Mouse (Mus musculus) MEL (cell line): Measurements from ENCODE around the gene E330021D16Rik. TPM values are rescaled to one million over a fixed set of nuclear protein-coding genes. Genes with fewer than 3 reads are reported as not detected.

Source experiments
- DNase-seq: peaks from one replicate; pipeline ENCODE4 v3.0.0; 2011; ENCODE audit warnings: low read depth, low spot score
- H3K27ac ChIP-seq: 2 replicates; pipeline ENCODE4 v1.5.1; 2012; ENCODE audit warnings: low read depth, mild to moderate bottlenecking, control low read depth, low read length, moderate library complexity; ENCODE audit not compliant: control insufficient read depth
- H3K27me3 ChIP-seq, 2 experiments: fragments of 150-350 bp in 1 of 2; sonication (generic) in 1 of 2; 2 replicates each; pipeline ENCODE4 v1.6.1; 2012; ENCODE audit warnings: low read length in 2 of 2, mild to moderate bottlenecking in 2 of 2, improper control_type of control experiment in 1 of 2, moderate library complexity in 1 of 2; ENCODE audit not compliant: insufficient read depth in 2 of 2, control insufficient read depth in 1 of 2
- H3K36me3 ChIP-seq, 2 experiments: 2 replicates each; pipeline ENCODE4 v1.6.1; 2012 to 2014; ENCODE audit warnings: low read length in 2 of 2, improper control_type of control experiment in 1 of 2, inconsistent platforms in 1 of 2, mild to moderate bottlenecking in 1 of 2; ENCODE audit not compliant: insufficient read depth in 2 of 2, control insufficient read depth in 1 of 2
- H3K4me1 ChIP-seq, 2 experiments: fragments of 150-350 bp in 1 of 2; sonication (generic) in 1 of 2; 2 replicates each; pipeline ENCODE4 v1.6.1; 2012; ENCODE audit warnings: low read length in 2 of 2, improper control_type of control experiment in 1 of 2, mild to moderate bottlenecking in 1 of 2; ENCODE audit not compliant: insufficient read depth in 2 of 2, control insufficient read depth in 1 of 2
- H3K4me3 ChIP-seq, 2 experiments: fragments of 150-350 bp in 1 of 2; sonication (generic) in 1 of 2; 2 replicates each; pipeline ENCODE4 v1.5.1; 2012; ENCODE audit warnings: low read depth in 2 of 2, low read length in 2 of 2, mild to moderate bottlenecking in 2 of 2, moderate library complexity in 2 of 2, control low read depth in 1 of 2, improper control_type of control experiment in 1 of 2; ENCODE audit not compliant: control insufficient read depth in 1 of 2, insufficient read depth in 1 of 2
- H3K79me2 ChIP-seq: 2 replicates; pipeline ENCODE4 v1.6.1; 2012; ENCODE audit warnings: mild to moderate bottlenecking, low read length, moderate library complexity; ENCODE audit not compliant: control insufficient read depth, poor library complexity, insufficient read depth
- H3K9ac ChIP-seq: 2 replicates; pipeline ENCODE4 v1.6.1; 2012; ENCODE audit warnings: low read depth, mild to moderate bottlenecking, control low read depth, low read length, moderate library complexity; ENCODE audit not compliant: control insufficient read depth, poor library complexity, severe bottlenecking
- H3K9me3 ChIP-seq: fragments of 150-350 bp; sonication (generic); replicated peaks from 2 replicates; pipeline ENCODE4 v1.6.1; 2012; ENCODE audit warnings: mild to moderate bottlenecking, low read length, improper control_type of control experiment, moderate library complexity; ENCODE audit not compliant: insufficient read depth
- BHLHE40 ChIP-seq: IDR thresholded peaks from 2 replicates; pipeline ENCODE4 v1.6.1; 2012; ENCODE audit warnings: low read depth, mild to moderate bottlenecking, inconsistent platforms, low read length, improper control_type of control experiment, borderline replicate concordance
- CHD2 ChIP-seq: IDR thresholded peaks from 2 replicates; pipeline ENCODE4 v1.6.1; 2011; ENCODE audit warnings: low read length, improper control_type of control experiment
- E2F4 ChIP-seq: IDR thresholded peaks from 2 replicates; pipeline ENCODE4 v1.6.1; 2011; ENCODE audit warnings: low read depth, low read length, improper control_type of control experiment, borderline replicate concordance
- ELF1 ChIP-seq: IDR thresholded peaks from 2 replicates; pipeline ENCODE4 v1.6.1; 2014; ENCODE audit warnings: low read depth, mild to moderate bottlenecking, inconsistent platforms, low read length, improper control_type of control experiment, moderate library complexity
- EP300 ChIP-seq, 2 experiments: IDR thresholded peaks; 2 replicates each; pipeline ENCODE4 v1.6.1; 2011; ENCODE audit warnings: improper control_type of control experiment in 2 of 2, low read length in 2 of 2, low read depth in 1 of 2, mild to moderate bottlenecking in 1 of 2
- ETS1 ChIP-seq: IDR thresholded peaks from 2 replicates; pipeline ENCODE4 v1.6.1; 2012; ENCODE audit warnings: low read depth, mild to moderate bottlenecking, inconsistent platforms, low read length, improper control_type of control experiment, moderate library complexity
- GABPA ChIP-seq: IDR thresholded peaks from 2 replicates; pipeline ENCODE4 v1.6.1; 2012; ENCODE audit warnings: low read depth, mild to moderate bottlenecking, inconsistent platforms, low read length, improper control_type of control experiment, moderate library complexity
- GATA1 ChIP-seq: IDR thresholded peaks from 2 replicates; pipeline ENCODE4 v1.6.1; 2011; ENCODE audit warnings: low read depth, low read length, improper control_type of control experiment
- MAZ ChIP-seq: IDR thresholded peaks from 2 replicates; pipeline ENCODE4 v1.6.1; 2012; ENCODE audit warnings: low read depth, mild to moderate bottlenecking, inconsistent platforms, low read length, improper control_type of control experiment
- MEF2A ChIP-seq: IDR thresholded peaks from 2 replicates; pipeline ENCODE4 v1.6.1; 2014; ENCODE audit warnings: low read depth, mild to moderate bottlenecking, inconsistent platforms, low read length, improper control_type of control experiment; ENCODE audit not compliant: poor library complexity, insufficient replicate concordance, severe bottlenecking; ENCODE audit errors: extremely low read depth
- MYB ChIP-seq: IDR thresholded peaks from 2 replicates; pipeline ENCODE4 v1.6.1; 2011; ENCODE audit warnings: mild to moderate bottlenecking, low read depth, low read length, improper control_type of control experiment
- MYC ChIP-seq: IDR thresholded peaks from 2 replicates; pipeline ENCODE4 v1.6.1; 2011; ENCODE audit warnings: low read depth, mild to moderate bottlenecking, low read length, improper control_type of control experiment, moderate library complexity
- POLR2A ChIP-seq, 2 experiments: IDR thresholded peaks; 2 replicates each; pipeline ENCODE4 v1.6.1; 2011 to 2012; ENCODE audit warnings: low read length in 2 of 2, mild to moderate bottlenecking in 2 of 2, control low read depth in 1 of 2, improper control_type of control experiment in 1 of 2, low read depth in 1 of 2, moderate library complexity in 1 of 2; ENCODE audit not compliant: control insufficient read depth in 1 of 2, insufficient read depth in 1 of 2, poor library complexity in 1 of 2
- POLR2AphosphoS2 ChIP-seq: IDR thresholded peaks from 2 replicates; pipeline ENCODE4 v1.6.1; 2011; ENCODE audit warnings: low read length, improper control_type of control experiment
- RAD21 ChIP-seq: IDR thresholded peaks from 2 replicates; pipeline ENCODE4 v1.6.1; 2011; ENCODE audit warnings: mild to moderate bottlenecking, low read depth, low read length, improper control_type of control experiment
- RCOR1 ChIP-seq: IDR thresholded peaks from 2 replicates; pipeline ENCODE4 v1.6.1; 2012; ENCODE audit warnings: low read depth, mild to moderate bottlenecking, inconsistent platforms, low read length, improper control_type of control experiment
- SIN3A ChIP-seq: IDR thresholded peaks from 2 replicates; pipeline ENCODE4 v1.6.1; 2012; ENCODE audit warnings: low read length, improper control_type of control experiment, inconsistent platforms
- TAL1 ChIP-seq: IDR thresholded peaks from 2 replicates; pipeline ENCODE4 v1.6.1; 2012; ENCODE audit warnings: mild to moderate bottlenecking, inconsistent platforms, low read length, moderate library complexity, mixed read lengths
- TBP ChIP-seq: IDR thresholded peaks from 2 replicates; pipeline ENCODE4 v1.8.0; 2011; ENCODE audit warnings: low read depth, low read length, improper control_type of control experiment
- TCF12 ChIP-seq: IDR thresholded peaks from 2 replicates; pipeline ENCODE4 v1.6.1; 2014; ENCODE audit warnings: low read depth, mild to moderate bottlenecking, inconsistent platforms, low read length, improper control_type of control experiment, moderate library complexity
- USF1 ChIP-seq: IDR thresholded peaks from 2 replicates; pipeline ENCODE4 v1.6.1; 2014; ENCODE audit warnings: low read depth, mild to moderate bottlenecking, inconsistent platforms, low read length, improper control_type of control experiment, moderate library complexity
- ZC3H11A ChIP-seq: IDR thresholded peaks from 2 replicates; pipeline ENCODE4 v1.6.1; 2012; ENCODE audit warnings: low read depth, mild to moderate bottlenecking, inconsistent platforms, low read length, improper control_type of control experiment
- ZKSCAN1 ChIP-seq: IDR thresholded peaks from 2 replicates; pipeline ENCODE4 v1.6.1; 2012; ENCODE audit warnings: low read depth, mild to moderate bottlenecking, inconsistent platforms, low read length, improper control_type of control experiment, moderate library complexity
- ZMIZ1 ChIP-seq: IDR thresholded peaks from 2 replicates; pipeline ENCODE4 v1.6.1; 2012; ENCODE audit warnings: low read depth, mild to moderate bottlenecking, inconsistent platforms, low read length, improper control_type of control experiment, moderate library complexity
- ZNF384 ChIP-seq: IDR thresholded peaks from 2 replicates; pipeline ENCODE4 v1.6.1; 2012; ENCODE audit warnings: low read depth, mild to moderate bottlenecking, inconsistent platforms, low read length, improper control_type of control experiment
- polyA plus RNA-seq, 2 experiments: library from polyadenylated mRNA; stranded (reverse) in 1 of 2; unstranded in 1 of 2; fragments of >175 nt in 1 of 2; fragments of >200 nt in 1 of 2; gene quantifications; 2 replicates each; pipeline versions ENCODE4 v1.2.1 to v1.2.4; 2012; ENCODE audit warnings: low replicate concordance in 2 of 2, low read depth in 1 of 2; ENCODE audit not compliant: insufficient read length in 2 of 2, insufficient read depth in 1 of 2, missing spikeins in 1 of 2
- total RNA-seq: library from RNA; depleted of rRNA; stranded (reverse); fragments of 300-350 nt; gene quantifications from 2 replicates; pipeline ENCODE4 v1.2.3, GENCODE M21; 2012

E330021D16Rik gene
- total and polyA plus RNA-seq, 3 experiments: not detected

DNA sequence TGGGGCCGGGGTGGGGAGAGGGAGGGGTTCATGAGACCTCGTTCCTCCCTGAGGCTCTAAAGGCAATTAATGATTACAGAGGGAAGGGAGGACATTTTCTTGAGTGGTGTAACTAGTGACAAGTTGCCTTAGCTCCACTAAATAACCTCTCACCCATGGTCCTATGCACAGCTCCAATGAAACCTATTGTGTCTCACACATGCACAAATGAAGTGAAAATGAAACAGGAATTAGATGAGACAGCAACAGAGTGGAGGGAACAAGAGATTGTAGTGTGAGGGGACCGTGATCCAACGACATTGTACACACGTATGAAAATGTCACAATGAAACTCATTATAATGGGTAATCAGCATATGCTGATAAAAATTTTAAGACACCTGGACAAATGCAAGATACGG, 35.5 kb upstream of the E330021D16Rik start:
- H3K4me3 ChIP-seq: no peak overlapping the region
- no peak for DNase-seq
- no peaks in the 10 kb centered on the region for H3K9me3 ChIP-seq
- no peak overlapping the region for H3K9ac ChIP-seq
- no peaks in the 10 kb centered on the region for H3K27me3 ChIP-seq
- peaks cover 0 to 5% of the 10 kb centered on the region in 2 experiments; a peak in 1 of 4 replicates for H3K36me3 ChIP-seq
- H3K79me2 ChIP-seq: no peaks in the 10 kb centered on the region
- peaks cover 7% of the 10 kb centered on the region in 2 experiments for H3K4me1 ChIP-seq
- TF ChIP-seq GATA1 (no peak), ZMIZ1 (no peak), ZKSCAN1 (no peak), POLR2AphosphoS2 (no peak), MEF2A (no peak), EP300 (IDR thresholded peaks at IDR 0.05; ENCODE audit: low read depth in 1 of 2, low read length in 2 of 2) (no peak), SIN3A (no peak), USF1 (no peak), ZC3H11A (no peak), TCF12 (no peak), ETS1 (no peak), POLR2A (IDR thresholded peaks at IDR 0.05; ENCODE audit: control insufficient read depth in 1 of 2, insufficient read depth in 1 of 2, low read depth in 1 of 2, low read length in 2 of 2, poor library complexity in 1 of 2) (no peak), ELF1 (no peak), TBP (no peak), RCOR1 (no peak), ZNF384 (no peak), MYC (no peak), GABPA (no peak), MAZ (no peak), MYB (no peak)
- no peak overlapping the region for H3K27ac ChIP-seq

DNA sequence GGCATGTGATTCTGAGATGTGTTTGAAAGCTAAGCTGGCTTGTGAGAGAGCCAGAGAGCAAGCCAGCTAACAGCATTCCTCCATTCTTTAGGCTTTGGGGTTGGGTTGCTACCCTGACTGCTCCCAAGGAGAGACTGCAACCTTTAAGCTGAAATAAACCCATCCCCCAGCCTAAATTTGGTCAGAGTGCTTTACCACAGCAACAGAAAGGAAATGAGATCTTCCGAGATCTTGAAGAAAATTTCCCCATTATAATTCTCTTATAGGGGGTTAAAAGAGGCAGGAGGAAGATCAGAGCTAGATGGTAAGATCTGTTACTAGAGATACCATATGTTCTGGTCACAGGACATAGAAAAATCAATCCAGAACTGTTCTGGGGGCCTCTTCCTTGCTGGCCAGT, 34.6 kb upstream of the E330021D16Rik start:
- peak overlapping the region; percentile 82 for H3K27ac ChIP-seq

More for the DNA sequence above, 34.6 kb upstream of the E330021D16Rik start:
- TF ChIP-seq E2F4: no peak
- TF ChIP-seq TCF12: no peak
- TF ChIP-seq TBP: no peak
- no peak for TF ChIP-seq MYC
- TF ChIP-seq BHLHE40: no peak
- TF ChIP-seq CHD2: no peak
- no peak for TF ChIP-seq TAL1
- TF ChIP-seq SIN3A: no peak
- no peak for TF ChIP-seq RCOR1
- TF ChIP-seq GABPA: no peak
- TF ChIP-seq RAD21: no peak
- no peak for TF ChIP-seq EP300 (IDR thresholded peaks at IDR 0.05; ENCODE audit: low read depth in 1 of 2, low read length in 2 of 2)
- TF ChIP-seq MEF2A: no peak
- peak overlapping the region; percentile 1; the same call in 1 of the 2 replicates for H3K9ac ChIP-seq
- DNase-seq: no peak
- H3K79me2 ChIP-seq: no peaks in the 10 kb centered on the region
- peaks cover 7% of the 10 kb centered on the region in 2 experiments for H3K4me1 ChIP-seq
- peaks cover 0 to 5% of the 10 kb centered on the region in 2 experiments; a peak in 1 of 4 replicates for H3K36me3 ChIP-seq
- H3K4me3 ChIP-seq: no peak overlapping the region
- H3K27me3 ChIP-seq: no peaks in the 10 kb centered on the region
- H3K9me3 ChIP-seq: no peaks in the 10 kb centered on the region
